Mouse (Mus musculus): ENCODE measurements at regions not wholly inside any gene's neighbourhood (a gene's known extent, or its start where the extent isn't known, plus 50 kb on each side); places are given as distances from the start of the nearest gene placed in this dataset.

DNA sequence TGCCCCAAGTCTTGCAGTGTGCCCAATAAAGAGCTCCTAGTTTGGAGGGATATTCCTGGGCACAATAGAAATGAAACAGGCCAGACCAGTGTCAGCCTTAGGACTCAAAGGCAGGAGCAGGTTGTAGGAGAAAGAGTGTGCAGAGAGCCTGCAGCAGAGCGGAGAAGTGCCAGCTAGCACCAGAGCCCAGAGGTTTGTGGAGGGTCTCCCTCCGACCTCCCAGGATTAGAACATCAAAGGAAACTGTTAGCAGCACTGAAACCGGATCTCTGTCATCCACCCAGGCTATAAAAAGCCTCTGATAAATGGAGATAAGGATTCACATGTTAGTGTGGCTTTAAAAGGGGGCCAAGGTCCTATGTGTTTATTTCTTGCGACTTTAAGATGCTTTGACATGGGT lies 196.0 kb downstream of the Smoc2 start:
- H3K4me2 ChIP-seq: no peak overlapping the region; the same call in 1 of the 2 replicates
- H3K27ac ChIP-seq (ENCODE audit: low read depth, low read length): no peak overlapping the region
- H3K36me3 ChIP-seq (ENCODE audit: control insufficient read depth, insufficient read depth, low read length): no peaks in the 10 kb centered on the region
- H3K4me3 ChIP-seq (ENCODE audit: low read depth, low read length): no peak overlapping the region
- no peak overlapping the region for H3K9ac ChIP-seq (ENCODE audit: low read depth, low read length)
- H3K4me1 ChIP-seq (ENCODE audit: control insufficient read depth, insufficient read depth, low read length): peaks cover 8% of the 10 kb centered on the region; the same call in 1 of the 2 replicates
- H3K9me3 ChIP-seq (replicated peaks; ENCODE audit: control insufficient read depth, low read length): no peaks in the 10 kb centered on the region
- WGBS (ENCODE audit: insufficient replicate concordance): 12% methylated on average over 4 of the region's 4 CpGs
- peaks cover 25% of the 10 kb centered on the region for H3K27me3 ChIP-seq (ENCODE audit: control insufficient read depth, insufficient read depth, low read length)
- ATAC-seq (replicated peaks; ENCODE audit: insufficient number of reproducible peaks, low FRiP score, low TSS enrichment): no peak

DNA sequence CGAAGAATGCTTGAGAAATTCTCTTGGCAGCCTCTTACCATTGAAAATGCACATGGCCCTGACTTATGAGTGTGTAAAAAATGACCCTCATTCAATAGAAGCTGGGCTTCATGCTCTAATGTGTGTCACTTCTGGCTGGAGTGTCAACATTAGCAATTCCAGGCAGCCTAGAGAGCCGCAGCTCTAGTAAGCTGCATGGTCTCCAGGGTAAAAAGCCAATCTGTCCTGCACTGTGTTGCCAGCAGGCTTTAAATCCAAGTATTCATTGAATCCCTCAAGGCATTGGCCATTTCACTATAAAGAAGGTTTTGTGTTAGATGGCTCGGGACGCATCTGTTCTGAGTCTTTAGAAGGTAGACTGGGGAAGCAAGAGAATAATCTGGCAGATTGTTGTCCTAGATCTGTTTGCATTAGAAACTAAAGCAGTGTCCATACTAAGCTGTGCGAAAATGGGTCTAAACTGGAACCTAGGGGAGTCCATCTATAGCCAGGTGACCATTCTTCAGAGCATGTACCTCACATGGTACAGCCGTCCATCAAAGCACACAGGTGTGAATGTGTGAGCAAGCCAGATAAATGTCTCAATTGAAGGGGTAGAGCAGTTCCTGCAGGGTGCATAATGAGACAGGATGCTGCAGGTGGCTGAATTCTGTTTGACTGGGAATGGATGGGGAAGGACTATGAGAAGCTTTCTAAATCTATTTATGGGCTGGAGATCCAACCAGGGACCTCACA lies 189.6 kb downstream of the Smoc2 start:
- 74% methylated on average over 6 of the region's 6 CpGs for WGBS (ENCODE audit: insufficient replicate concordance)
- no peak overlapping the region for H3K27ac ChIP-seq (ENCODE audit: low read depth, low read length)
- no peak for ATAC-seq (replicated peaks; ENCODE audit: insufficient number of reproducible peaks, low FRiP score, low TSS enrichment)

DNA sequence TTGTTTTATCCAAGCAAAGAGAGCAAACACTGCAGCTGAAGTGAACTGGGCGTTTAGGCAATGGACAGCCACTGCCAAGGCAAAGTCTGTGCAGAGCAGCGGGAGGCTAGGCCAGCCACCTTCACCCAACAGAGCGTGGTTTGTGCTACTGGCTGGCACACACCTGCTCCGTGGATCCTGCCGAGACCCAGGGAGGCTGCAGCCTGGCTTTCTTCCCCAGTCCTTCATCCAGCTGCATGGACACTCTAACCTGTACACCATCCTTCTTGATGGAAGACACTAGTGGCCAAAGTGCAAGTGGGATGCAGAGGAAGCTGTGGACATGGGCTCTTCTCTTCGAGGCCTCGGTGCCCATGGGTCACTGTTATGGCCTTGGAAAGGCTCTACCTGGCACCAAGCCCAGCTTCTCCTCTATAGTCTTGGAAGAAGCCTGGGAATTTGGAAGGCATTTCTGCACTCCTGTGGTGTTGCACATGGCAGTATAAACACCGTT lies 176.0 kb downstream of the Smoc2 start:
- no peak for ATAC-seq (replicated peaks; ENCODE audit: insufficient number of reproducible peaks, low FRiP score, low TSS enrichment)
- Histone ChIP-seq H3K4me2 (no peak overlapping the region), H3K27ac (ENCODE audit: low read depth, low read length) (no peak overlapping the region), H3K4me3 (ENCODE audit: low read depth, low read length) (no peak overlapping the region), H3K27me3 (ENCODE audit: control insufficient read depth, insufficient read depth, low read length) (peaks cover 14% of the 10 kb centered on the region), H3K4me1 (ENCODE audit: control insufficient read depth, insufficient read depth, low read length) (no peaks in the 10 kb centered on the region), H3K9me3 (replicated peaks; ENCODE audit: control insufficient read depth, low read length) (no peaks in the 10 kb centered on the region), H3K9ac (ENCODE audit: low read depth, low read length) (no peak overlapping the region), H3K36me3 (ENCODE audit: control insufficient read depth, insufficient read depth, low read length) (no peaks in the 10 kb centered on the region)
- 77% methylated on average over 8 of the region's 8 CpGs for WGBS (ENCODE audit: insufficient replicate concordance)

More for the DNA sequence above, 189.6 kb downstream of the Smoc2 start:
- peaks cover 41% of the 10 kb centered on the region for H3K27me3 ChIP-seq (ENCODE audit: control insufficient read depth, insufficient read depth, low read length)
- H3K9ac ChIP-seq (ENCODE audit: low read depth, low read length): no peak overlapping the region
- no peak overlapping the region for H3K4me3 ChIP-seq (ENCODE audit: low read depth, low read length)
- no peak overlapping the region for H3K4me2 ChIP-seq
- H3K36me3 ChIP-seq (ENCODE audit: control insufficient read depth, insufficient read depth, low read length): no peaks in the 10 kb centered on the region
- H3K9me3 ChIP-seq (replicated peaks; ENCODE audit: control insufficient read depth, low read length): no peaks in the 10 kb centered on the region
- H3K4me1 ChIP-seq (ENCODE audit: control insufficient read depth, insufficient read depth, low read length): no peaks in the 10 kb centered on the region

Data from heart, embryonic 11.5 days (tissue).